Mouse (Mus musculus): ENCODE data around the gene Epn2.

Epn2 gene

DNA sequence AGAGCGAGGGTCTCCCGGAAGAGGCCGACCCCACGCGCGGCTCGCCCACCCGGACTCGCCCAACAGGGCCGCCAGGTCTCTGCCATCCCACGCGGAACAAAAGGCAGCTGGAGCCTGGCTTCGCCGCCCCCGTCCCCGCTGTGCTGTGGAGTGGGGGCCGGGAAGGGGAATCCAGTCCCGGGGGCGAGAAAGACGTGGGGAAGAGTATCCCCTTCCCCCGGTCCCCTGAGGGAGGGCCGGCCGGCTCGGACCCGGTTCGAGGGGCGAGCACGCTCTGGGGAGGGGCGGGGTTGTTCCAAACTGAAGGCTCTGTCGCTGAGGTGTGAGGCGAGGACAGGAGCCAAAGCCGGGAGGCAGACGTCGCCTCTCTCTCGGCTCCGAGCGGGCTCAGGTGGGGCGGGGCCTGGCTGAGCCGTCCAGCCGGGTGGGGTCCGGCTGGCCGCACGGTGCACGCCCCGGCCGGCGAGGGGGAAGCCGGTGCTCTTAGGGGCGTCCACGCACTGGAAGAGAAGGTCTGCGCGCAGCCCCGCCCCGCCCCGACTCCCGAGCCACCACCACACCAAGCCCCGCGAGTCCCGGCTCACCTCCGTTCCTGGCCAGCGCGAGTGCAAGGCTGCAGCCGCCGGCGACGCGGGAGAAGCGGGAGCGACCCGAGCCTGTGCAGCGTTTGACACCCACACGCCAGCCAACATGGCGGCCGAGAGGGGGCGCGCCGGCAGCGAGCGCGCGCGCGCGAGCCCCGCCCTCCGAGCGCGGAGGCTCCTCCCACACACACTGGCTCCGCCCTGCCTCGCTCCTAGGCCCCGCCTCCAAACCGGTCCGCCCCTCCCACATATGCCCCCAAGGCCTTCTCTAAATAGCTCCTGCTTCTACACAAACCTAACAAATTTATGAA, at the start of gene Epn2:
Gene Epn2, minus strand, starts transcription at position 705 of the 895 bp plus-strand sequence.
- in situ Hi-C loops (cut with MboI; ENCODE audit: low sequenced_read_pairs): no loop called here

DNA sequence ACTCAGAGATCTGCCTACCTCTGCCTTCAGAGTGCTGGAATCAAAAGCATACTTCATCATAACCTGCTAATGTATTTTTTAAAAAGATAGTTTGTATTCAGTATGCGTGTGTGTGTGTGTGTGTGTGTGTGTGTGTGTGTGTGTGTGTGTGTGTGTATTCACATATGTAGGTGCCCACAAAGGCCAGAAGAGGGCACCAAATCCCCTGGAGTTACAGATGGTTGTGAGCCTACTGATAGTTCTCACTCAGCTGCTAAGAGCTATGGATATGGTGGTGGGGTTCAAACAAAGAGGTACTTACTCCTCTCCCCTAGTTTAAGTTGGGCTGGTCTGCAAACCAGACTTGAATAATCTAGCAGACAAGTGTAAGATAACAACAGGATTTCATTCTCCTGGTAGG, 47.0 kb upstream of the Epn2 start:
- in situ Hi-C loops (cut with MboI; ENCODE audit: low sequenced_read_pairs): no loop called here

DNA sequence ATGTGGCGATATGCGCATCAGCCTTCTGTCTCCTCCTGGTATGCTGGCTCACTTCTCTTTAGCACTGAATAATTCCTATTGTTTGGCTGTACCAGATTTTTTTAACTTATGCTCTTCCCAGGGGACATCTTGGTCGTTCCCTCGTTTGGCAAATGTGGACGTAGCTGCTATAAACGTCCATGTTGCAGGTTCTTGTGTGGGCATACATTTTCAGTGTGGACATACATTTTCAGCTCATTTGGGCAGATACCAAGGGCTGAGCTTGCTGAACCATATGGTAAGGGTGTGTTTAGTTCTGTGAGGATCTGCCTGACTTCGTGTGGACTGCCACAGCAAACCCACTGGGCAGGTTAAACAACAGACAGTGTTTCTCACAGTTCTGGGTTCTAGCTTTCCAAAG, 45.6 kb upstream of the Epn2 start:
- in situ Hi-C loops (cut with MboI; ENCODE audit: low sequenced_read_pairs): no loop called here

DNA sequence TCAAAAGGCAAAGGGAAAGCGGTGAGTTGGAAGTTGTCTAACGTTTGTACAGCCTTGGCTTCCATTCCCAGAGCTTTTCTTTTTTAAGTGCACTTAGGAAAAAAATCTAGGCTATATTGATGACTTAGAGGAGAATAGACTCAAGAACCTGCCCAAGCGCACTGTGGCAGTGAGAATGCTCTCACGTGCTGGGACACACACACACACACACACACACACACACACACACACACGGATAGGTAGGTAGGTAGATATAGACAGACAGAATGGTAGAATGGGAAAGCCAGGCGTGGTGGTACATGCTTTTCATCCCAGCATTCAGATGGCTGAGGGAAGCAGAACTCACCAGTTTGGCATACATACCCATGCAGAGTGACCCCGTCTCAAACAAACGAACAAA, 41.3 kb upstream of the Epn2 start:
- in situ Hi-C loops (cut with MboI; ENCODE audit: low sequenced_read_pairs): no loop called here

DNA sequence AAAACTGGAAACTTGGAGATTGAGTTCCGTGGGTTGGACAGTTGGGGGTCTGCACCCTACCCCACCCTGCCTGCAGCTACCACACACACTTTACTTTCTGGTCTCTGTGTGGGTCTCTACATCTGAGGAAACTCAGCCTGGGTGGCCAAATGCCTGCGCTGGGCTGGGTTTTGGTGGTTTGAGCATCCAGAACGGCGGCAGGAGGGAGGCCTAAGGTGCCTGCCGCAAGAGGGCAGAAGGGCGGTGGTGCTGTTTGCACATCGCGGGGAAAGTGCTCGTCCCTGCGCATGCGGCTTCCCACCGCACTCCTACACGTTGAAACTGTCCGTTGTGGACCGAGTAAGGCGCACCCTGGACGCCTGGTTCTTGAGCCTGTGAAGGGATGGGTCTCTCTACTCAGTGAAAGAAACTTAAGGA, 40.8 kb upstream of the Epn2 start:
- in situ Hi-C loops (cut with MboI; ENCODE audit: low sequenced_read_pairs): no loop called here

DNA sequence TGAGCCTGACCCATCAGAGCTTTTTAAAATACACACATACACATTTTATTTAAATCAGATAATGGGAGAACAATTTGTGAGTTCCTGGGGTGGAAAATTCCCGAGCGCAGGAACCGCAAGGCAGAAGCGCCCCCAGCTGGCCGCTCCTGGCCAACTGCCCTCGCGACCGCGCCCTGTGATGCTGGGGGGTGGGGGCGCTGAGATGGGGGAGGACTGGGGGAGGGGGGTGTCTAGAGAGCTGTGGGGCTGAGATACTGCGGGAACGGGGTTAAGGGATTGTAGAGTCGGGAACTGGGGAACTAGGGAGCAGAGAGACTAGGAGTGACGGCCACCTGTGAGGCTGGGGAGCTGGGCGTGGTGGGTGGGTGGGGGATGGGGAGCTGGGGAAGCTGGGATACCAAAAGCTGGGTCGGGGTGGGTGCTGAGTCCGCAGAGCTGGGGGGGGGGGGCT, 40.3 kb upstream of the Epn2 start:
- in situ Hi-C loops (cut with MboI; ENCODE audit: low sequenced_read_pairs): loop anchor here (10.0 kb wide), 1 partner anchor 115 kb away; the partner anchor contains the start of gene B9d1

DNA sequence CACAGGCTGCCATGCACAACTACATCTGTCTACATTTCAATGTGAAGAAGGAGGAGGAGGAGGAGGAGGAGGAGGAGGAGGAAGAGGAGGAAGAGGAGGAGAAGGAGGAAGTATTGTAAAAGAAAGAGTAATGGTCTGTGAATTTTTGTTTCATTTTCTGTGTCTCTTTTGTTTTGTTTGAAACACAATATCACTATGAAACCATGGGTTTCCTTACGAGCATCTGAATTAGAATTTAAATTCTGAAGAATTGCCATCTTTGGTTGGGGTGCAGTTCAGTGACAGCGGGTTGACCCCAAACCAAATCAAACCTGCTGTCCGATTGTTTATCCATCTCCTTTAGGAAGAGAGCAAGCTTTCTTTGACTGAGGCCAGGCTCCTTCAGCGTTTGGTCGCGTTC, 39.9 kb upstream of the Epn2 start:
- in situ Hi-C loops (cut with MboI; ENCODE audit: low sequenced_read_pairs): loop anchor here (10.0 kb wide), 1 partner anchor 115 kb away; the partner anchor contains the start of gene B9d1

DNA sequence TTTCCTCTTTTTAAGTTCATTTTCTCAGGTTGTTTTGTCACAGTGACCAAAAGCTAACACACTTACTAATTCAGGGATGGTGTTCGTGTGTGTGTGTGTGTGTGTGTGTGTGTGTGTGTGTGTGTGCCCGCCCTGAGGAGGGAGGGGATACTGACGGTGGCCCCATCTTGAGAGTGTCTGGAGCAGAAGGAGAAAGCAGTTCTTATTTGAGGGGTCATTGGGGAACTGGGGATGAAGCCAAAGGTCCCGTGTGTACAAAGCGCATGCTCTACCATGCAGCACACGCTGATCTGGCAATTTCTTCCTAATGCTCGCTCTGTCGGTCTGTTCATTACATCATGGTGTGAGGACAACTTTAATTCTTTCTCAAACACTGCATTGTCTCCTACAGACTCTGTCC, 39.1 kb upstream of the Epn2 start:
- in situ Hi-C loops (cut with MboI; ENCODE audit: low sequenced_read_pairs): loop anchor here (10.0 kb wide), 1 partner anchor 114 kb away; the partner anchor contains the start of gene B9d1

DNA sequence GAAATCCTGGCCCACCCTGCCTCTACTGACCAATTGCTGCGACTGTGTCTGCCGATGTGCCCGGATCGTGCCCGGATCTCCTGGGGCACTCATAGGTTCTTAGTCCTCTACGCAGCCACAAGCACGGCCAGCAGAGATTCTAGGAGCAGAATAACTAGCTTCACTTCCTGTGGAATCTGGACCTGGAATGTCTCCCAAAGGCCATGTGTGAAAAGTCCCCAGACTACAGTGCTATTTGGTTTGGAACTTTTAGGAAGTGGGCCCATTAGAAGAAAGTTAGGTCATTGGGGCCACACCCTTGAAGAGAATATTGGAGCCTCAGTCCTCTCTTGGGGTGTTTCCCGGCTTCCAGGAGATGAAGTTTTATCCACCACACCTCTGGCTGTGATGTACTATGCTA, 38.6 kb upstream of the Epn2 start:
- in situ Hi-C loops (cut with MboI; ENCODE audit: low sequenced_read_pairs): loop anchor here (10.0 kb wide), 1 partner anchor 113 kb away; the partner anchor contains the start of gene B9d1

DNA sequence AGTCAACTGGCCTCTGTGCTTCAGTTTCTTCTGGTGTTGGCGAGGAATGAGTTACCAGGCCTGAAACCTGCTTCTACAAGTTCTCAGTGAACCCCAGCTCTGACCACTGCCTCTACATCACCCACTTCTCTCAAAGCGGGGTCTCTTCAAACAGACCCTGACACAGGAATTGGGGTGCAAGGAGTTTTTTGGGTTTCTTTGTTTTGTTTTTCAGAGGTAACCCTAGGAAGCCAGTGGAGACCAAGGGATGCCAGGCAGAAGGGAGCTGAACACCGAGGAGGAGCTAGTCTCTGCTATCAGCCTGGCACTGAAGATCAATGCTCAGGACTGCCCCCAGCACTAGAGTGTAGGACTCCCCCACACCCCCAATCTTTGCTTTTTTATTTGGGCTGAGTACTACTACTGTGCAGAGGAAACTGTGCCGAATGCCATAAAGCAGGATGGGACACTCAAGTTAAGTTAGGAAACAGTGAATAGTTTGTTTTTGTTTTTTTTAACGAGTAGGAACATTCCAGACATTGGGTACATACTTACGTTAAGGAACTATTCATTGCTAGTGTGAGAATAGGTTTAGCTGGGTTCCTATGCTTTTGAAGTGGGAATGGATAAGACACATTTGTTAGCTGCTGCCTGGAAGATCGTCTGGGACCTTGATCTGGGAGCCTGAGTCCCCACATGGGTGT, 37.9 kb upstream of the Epn2 start:
- in situ Hi-C loops (cut with MboI; ENCODE audit: low sequenced_read_pairs): loop anchor here (10.0 kb wide), 1 partner anchor 113 kb away; the partner anchor contains the start of gene B9d1

DNA sequence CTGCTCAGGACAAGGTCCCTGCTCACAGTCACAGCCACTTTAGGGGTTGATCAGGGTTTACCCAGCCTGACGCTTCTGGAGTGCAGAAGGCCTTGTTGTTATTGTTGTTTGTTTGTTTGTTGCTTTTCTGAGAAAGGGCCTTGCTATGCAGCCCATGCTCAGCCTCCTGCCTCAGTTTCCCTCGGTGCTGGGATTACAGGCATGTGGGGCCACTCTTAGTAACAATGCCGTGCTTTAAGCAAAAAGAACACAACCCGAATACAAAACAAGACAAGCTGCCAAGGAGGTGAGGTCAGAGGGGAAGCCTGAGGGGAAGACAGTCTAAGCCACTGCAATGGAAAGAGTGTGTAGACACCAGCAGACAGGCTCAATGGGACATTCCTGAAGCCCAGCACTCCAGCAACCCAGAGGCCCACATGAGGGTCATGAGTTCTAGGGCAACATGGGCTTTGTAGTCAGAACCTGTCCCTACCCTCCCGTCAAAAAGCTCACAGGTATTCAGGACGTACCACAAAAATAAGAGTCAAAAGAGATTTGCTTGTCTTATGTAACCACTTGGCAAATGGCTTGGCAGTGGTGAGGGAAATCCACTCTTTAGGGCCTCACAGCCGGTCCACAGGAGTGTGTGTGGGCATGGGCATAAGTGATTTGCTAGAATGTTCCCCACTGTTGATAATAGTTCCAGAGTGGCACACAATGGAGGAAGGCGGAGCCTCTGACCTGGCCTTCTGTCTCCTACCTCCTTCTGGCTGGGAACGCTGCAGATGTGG, 37.2 kb upstream of the Epn2 start:
- in situ Hi-C loops (cut with MboI; ENCODE audit: low sequenced_read_pairs): loop anchor here (10.0 kb wide), 1 partner anchor 112 kb away; the partner anchor contains the start of gene B9d1

DNA sequence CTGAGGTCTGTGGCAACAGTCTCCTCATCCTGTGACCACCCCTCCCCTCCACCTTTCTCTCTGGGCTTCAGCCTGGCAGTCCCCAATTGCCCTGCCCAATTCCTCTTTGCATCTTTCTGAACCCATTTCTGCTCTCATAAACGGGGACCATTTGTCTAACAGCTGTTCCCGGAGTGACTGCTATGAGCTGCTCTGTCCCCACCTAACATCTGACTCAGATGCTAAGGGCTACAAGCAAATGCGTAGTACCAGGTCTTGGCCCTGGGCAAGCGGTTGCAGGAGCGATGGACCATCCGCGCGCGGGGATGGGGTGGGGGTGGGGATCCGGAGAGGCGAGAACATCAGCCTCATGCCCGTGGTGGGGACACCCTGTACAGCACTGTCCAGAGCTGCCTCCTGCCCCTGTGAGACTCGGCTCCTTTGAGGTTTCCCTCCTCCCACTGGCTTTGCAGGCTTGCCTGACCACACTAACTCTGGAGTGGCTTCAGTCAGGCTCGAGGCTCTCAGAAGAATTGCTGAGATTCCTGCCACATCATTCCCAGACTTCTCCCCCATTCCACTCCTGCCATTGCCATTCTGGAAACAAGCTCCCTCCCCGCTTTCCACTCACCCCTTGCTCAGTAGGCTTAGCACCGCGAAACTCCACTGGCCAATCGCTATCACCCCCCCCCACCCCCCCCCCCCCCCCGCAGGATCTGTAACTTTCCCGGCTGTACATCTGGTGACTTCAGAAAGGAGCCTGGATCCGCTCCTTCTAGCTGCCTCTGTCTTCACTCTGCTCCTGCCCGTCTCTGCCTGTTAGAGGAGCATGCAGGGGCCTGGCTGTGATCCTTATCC, 36.4 kb upstream of the Epn2 start:
- in situ Hi-C loops (cut with MboI; ENCODE audit: low sequenced_read_pairs): loop anchor here (10.0 kb wide), 1 partner anchor 111 kb away; the partner anchor contains the start of gene B9d1

DNA sequence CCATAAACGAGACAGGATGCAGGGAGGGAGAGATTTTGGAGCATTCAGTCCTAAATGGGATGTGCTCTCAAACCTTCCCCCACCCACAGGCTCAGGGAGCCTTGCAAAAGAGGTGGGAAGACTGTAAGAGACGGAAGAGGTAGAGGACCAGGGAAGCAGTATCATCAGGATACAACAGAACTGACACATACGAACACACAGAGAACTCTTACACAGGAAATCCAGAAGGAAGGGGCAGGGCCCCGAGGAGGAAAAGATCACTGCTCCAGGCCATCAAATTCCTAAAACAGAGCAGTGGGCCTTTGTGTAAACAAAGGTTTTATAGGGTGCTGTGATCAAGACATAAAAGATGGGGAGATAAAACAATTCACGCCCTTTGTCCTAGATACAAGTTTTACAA, 34.9 kb upstream of the Epn2 start:
- in situ Hi-C loops (cut with MboI; ENCODE audit: low sequenced_read_pairs): loop anchor here (10.0 kb wide), 1 partner anchor 110 kb away; the partner anchor contains the start of gene B9d1

DNA sequence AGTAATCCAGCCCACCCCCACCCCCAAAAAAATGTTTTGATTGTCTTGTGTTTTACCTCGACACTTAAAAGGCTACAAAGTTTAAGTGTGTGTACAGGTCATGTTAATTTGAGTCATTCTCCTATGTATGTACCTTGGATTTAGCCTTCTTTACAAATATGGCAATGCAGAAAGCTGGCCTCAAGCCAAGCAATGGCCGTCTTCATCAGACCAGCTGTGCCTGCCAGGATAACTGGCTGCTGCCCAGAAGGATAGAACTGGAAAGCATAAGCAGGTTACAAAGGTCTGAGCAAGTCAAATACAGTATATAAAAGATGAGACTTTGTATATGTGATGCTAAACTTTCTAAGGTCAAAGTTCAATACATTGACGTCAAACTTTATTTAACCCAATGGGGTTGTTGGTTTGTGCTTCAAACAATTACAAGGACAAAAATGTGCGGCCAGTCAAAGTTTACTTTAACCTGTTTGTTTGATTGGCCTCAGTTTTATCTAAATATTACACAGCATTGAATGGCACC, 32.7 kb upstream of the Epn2 start:
- in situ Hi-C loops (cut with MboI; ENCODE audit: low sequenced_read_pairs): loop anchor here (10.0 kb wide), 1 partner anchor 107 kb away; the partner anchor contains the start of gene B9d1

DNA sequence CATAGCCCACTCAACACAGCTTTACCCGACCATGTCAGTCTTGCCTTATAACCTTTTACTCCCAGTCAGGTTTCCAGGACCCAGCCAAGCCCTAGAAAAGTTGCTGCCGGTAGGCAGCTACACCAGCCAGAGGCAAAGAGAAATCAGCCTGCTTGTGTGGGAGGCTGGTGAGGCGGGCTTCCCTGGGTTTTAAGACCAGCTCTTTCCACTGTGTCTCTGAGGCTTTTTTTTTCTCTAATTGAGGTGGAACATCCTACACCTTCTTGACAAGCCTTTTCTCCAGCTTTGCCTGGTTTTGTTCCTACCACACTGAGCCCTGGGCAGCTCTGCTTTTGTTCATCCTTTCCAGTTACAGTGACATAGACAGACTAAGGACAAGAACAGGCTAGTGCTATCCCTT, 31.7 kb upstream of the Epn2 start:
- in situ Hi-C loops (cut with MboI; ENCODE audit: low sequenced_read_pairs): loop anchor here (10.0 kb wide), 1 partner anchor 106 kb away; the partner anchor contains the start of gene B9d1

DNA sequence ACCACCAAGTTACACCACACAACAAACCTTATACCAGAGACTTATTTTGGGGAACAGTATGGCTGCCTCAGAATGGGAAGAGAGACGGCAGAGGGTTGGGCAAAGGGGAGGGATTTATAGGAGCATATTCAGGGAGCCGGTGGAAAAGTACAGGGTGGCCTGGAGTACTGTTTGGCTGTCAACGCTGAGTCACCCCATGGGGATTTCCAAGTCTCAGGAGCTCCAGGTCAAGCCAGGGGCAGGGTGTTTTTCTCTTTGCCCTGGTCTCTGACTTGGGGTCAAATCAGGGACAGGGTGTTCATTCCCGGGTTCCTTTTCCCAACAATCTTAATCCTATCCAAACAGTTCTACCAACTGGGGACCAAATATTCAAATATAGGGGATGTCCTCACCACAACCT, 28.6 kb upstream of the Epn2 start:
- in situ Hi-C loops (cut with MboI; ENCODE audit: low sequenced_read_pairs): no loop called here

DNA sequence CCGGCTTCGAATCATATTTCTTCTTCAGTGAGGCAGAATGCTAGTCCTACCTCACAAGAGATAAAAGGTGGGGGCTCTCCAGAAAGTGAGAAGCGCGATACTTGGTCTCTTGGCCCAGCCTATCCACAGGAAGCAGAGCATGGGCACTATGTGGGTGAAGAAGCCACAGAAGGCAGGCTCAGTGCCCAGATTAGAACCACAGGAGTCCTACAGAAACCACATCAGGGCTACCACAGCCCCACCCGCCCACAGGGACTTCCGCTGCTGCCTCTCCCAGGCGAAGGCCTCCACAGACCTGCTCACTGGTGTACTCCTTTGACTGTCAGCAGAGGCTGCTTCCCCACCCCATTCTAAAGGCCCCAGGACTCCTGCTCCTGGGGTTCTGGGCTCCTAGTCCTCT, 23.2 kb upstream of the Epn2 start:
- in situ Hi-C loops (cut with MboI; ENCODE audit: low sequenced_read_pairs): no loop called here

DNA sequence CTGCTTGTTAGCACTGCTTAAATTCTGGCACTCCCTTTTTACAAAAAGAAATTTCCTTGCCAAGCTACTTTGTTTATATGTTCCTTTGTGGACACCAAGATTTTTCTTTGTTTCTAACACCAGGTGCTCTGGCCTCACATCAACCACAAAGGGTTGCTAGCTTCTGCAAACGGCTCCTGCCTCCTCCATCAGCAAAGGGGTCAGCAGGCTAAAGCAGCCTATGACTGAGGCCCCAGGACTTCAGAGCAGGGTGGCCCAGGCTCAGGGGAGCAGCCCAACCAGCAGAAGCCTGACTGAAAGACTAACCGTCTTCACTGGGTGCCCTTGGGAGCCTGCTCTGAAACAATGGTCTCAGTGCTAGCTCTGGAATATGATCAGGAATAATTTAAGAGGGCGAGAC, 22.0 kb upstream of the Epn2 start:
- in situ Hi-C loops (cut with MboI; ENCODE audit: low sequenced_read_pairs): no loop called here

DNA sequence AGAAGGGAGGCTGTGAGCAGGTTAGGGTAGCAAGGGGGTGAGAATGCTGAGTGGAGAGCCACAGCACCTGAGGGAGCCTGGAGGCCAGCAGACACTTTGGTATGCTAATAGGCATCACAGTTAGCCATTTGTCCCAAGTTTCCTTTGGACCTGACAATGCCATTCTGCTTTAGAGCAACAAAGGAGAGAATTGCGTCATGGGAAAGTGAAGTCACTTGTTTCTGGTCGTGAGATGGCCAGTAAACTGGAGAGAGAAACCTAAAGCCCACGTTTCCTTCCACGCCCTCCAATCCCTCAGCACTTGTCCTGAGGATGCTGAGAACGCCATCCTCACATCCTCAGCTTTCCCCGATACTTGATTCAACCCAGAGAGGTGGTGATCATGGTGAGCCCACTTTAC, 18.9 kb upstream of the Epn2 start:
- in situ Hi-C loops (cut with MboI; ENCODE audit: low sequenced_read_pairs): no loop called here
